32 mouse cellular contexts compared by ENCODE assay signal in the genomic region with DNA sequence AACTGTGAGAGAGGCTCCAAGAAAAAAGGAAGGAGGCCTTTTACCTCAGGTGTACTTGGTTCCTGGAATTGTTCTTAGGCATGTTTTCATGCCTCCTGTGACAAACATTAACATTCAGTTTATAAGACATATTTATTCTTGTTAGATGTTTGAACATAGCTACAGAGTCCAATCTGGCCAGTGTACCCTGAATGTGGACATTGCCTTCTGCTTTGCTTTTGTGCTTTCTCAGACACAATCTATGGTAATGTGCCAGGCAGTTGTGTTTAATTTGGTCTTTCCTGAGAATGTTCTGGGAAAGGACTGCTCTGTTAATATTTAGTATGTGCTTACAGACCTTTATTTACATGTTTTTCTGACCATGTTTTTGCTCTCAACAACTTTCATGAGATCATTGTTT.
"Had no signal": no experiment of that assay in that cellular context is flagged by ENCODE, and none has a peak within 500 bp of the region (broad histone marks: within the 10 kb centered on the region; RNA-seq: fewer than 3 reads in every experiment).

No protein-coding gene starts in this region.

- H3K27me3 ChIP-seq: heart, embryonic 12.5 days; heart, embryonic 13.5 days; heart, embryonic 15.5 days; hindbrain, embryonic 12.5 days; hindbrain, embryonic 13.5 days; hindbrain, embryonic 15.5 days; intestine, embryonic 15.5 days had no signal

- H3K36me3 ChIP-seq: heart, embryonic 10.5 days; heart, embryonic 12.5 days; heart, embryonic 13.5 days; heart, embryonic 15.5 days; hindbrain, embryonic 10.5 days; hindbrain, embryonic 12.5 days; hindbrain, embryonic 13.5 days; hindbrain, embryonic 15.5 days; intestine, embryonic 15.5 days had no signal

- H3K9me3 ChIP-seq: heart, embryonic 10.5 days; heart, embryonic 12.5 days; heart, embryonic 13.5 days; heart, embryonic 15.5 days; hindbrain, embryonic 10.5 days; hindbrain, embryonic 12.5 days; hindbrain, embryonic 13.5 days; hindbrain, embryonic 15.5 days; intestine, embryonic 15.5 days had no signal

- H3K4me3 ChIP-seq: heart, adult 2 months; heart, embryonic 10.5 days; heart, embryonic 12.5 days; heart, embryonic 13.5 days; heart, embryonic 15.5 days; hindbrain, embryonic 10.5 days; hindbrain, embryonic 12.5 days; hindbrain, embryonic 13.5 days; hindbrain, embryonic 15.5 days; intestine, embryonic 15.5 days; layer of hippocampus, adult 2 months; left cerebral cortex, adult 2 months had no signal

- H3K9ac ChIP-seq: heart, embryonic 12.5 days; heart, embryonic 13.5 days; heart, embryonic 15.5 days; hindbrain, embryonic 12.5 days; hindbrain, embryonic 13.5 days; hindbrain, embryonic 14.5 days; hindbrain, embryonic 15.5 days; intestine, embryonic 15.5 days had no signal

- H3K4me2 ChIP-seq: heart, embryonic 11.5 days; heart, embryonic 12.5 days; heart, embryonic 13.5 days; heart, embryonic 15.5 days; hindbrain, embryonic 12.5 days; hindbrain, embryonic 13.5 days; hindbrain, embryonic 14.5 days; hindbrain, embryonic 15.5 days; intestine, embryonic 15.5 days had no signal

- H3K27ac ChIP-seq: heart, adult 2 months; heart, embryonic 10.5 days; heart, embryonic 13.5 days; heart, embryonic 15.5 days; hindbrain, embryonic 10.5 days; hindbrain, embryonic 12.5 days; hindbrain, embryonic 13.5 days; hindbrain, embryonic 14.5 days; hindbrain, embryonic 15.5 days; hindbrain, postnatal 0 days; intestine, embryonic 15.5 days; kidney, postnatal 0 days; layer of hippocampus, adult 2 months; left cerebral cortex, adult 2 months had no signal

- H3K4me1 ChIP-seq: heart, embryonic 10.5 days; heart, embryonic 12.5 days; heart, embryonic 13.5 days; heart, embryonic 15.5 days; hindbrain, embryonic 10.5 days; hindbrain, embryonic 12.5 days; hindbrain, embryonic 13.5 days; hindbrain, embryonic 15.5 days; intestine, embryonic 15.5 days had no signal

- DNase-seq: heart, adult 18-20 months; heart, adult 2 months; heart, postnatal 10 days; heart, postnatal 14 days; heart, postnatal 36 days; heart, postnatal 4 days; kidney, adult 11 months; kidney, adult 18-20 months; kidney, postnatal 10 days; kidney, postnatal 25 days; kidney, postnatal 4 days; layer of hippocampus, adult 9-11 months; layer of hippocampus, postnatal 36 days had no signal

- ATAC-seq: hindbrain, embryonic 16.5 days; hindbrain, postnatal 0 days; inflammation-experienced regulatory T-cells, adult 6 months; intestine, embryonic 15.5 days; intestine, embryonic 16.5 days; intestine, postnatal 0 days had no signal
